Mouse (Mus musculus) macrophage (primary cell): ENCODE measurements around the gene Atad1. TPM values are rescaled to one million over a fixed set of nuclear protein-coding genes. Genes with fewer than 3 reads are reported as not detected.
"Not testable (repeated sequence)": the region's sequence is repeated elsewhere in the genome, so short reads cannot be mapped to it uniquely, and the experiment has no call there.

Experiments
- H3K27ac ChIP-seq: fragments of 350-480 bp; formaldehyde crosslinking; 2 replicates; pipeline ENCODE4 v1.9.0; 2021
- H3K36me3 ChIP-seq: fragments of 350-480 bp; formaldehyde crosslinking; 2 replicates; pipeline ENCODE4 v1.9.0; 2021; ENCODE audit errors: inconsistent target
- H3K4me3 ChIP-seq: fragments of 350-480 bp; formaldehyde crosslinking; 2 replicates; pipeline ENCODE4 v1.9.0; 2021; ENCODE audit errors: inconsistent target
- H3K79me2 ChIP-seq: fragments of 350-480 bp; formaldehyde crosslinking; 2 replicates; pipeline ENCODE4 v1.9.0; 2021; ENCODE audit errors: inconsistent target
- WGBS: methylation state at CpG from one replicate; pipeline ENCODE4 v1.1.7; 2026; ENCODE audit warnings: inconsistent platforms; ENCODE audit not compliant: missing documents; 5-methylcytosine and 5-hydroxymethylcytosine counted together
- polyA plus RNA-seq: library from polyadenylated mRNA; stranded (reverse); fragments of 250-400 nt; gene quantifications from 3 replicates; pipeline ENCODE4 v1.2.4, GENCODE M21; 2018; ENCODE audit warnings: inconsistent platforms

Atad1 gene
- polyA plus RNA-seq, 1 experiment from 2014 or later = 49.6 TPM

DNA sequence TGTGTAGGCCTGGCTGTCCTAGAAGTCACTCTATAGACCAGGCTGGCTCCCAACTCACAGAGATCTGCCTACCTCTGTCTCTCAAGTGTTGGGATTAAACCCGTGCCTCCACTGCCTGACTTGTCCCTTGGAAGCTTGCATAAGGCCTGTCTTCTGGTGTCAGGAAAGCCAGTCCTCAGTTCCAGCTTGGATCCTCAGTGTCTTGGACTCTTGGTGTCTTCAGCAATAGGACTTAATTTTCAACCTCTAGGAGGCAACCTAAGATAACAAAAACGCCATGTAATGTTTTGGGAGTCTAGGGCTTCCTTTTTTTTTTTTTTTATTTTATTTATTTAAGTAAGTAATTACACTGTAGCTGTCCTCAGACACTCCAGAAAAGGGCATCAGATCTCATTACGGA lies 22.0 kb downstream of the Atad1 start:
- Histone ChIP-seq H3K27ac (no peak overlapping the region), H3K36me3 (no peaks in the 10 kb centered on the region), H3K4me3 (no peak overlapping the region), H3K79me2 (no peaks in the 10 kb centered on the region)
- 76% methylated on average over 2 of the region's 3 CpGs for WGBS

DNA sequence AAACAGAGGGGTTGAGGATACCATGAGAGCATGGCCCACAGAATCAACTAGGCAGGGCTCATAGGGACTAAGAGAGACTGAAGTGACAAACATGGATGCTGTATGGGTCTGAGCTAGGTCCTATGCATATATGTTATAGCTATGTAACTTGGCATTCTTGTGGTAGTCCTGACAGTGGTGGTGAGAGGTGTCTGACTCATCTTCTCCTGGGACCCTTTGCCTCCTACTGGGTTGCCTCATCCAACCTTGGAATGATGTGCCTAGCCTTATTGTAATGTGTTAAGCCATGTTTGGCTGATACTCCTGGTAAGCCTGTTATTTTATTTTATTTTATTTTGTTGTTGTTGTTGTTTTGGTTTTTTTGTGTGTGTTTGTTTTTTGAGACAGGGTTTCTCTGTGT lies 23.9 kb downstream of the Atad1 start:
- H3K27ac ChIP-seq = no peak overlapping the region
- no peak overlapping the region for H3K4me3 ChIP-seq
- H3K36me3 ChIP-seq = no peaks in the 10 kb centered on the region
- peaks cover 11% of the 10 kb centered on the region for H3K79me2 ChIP-seq

DNA sequence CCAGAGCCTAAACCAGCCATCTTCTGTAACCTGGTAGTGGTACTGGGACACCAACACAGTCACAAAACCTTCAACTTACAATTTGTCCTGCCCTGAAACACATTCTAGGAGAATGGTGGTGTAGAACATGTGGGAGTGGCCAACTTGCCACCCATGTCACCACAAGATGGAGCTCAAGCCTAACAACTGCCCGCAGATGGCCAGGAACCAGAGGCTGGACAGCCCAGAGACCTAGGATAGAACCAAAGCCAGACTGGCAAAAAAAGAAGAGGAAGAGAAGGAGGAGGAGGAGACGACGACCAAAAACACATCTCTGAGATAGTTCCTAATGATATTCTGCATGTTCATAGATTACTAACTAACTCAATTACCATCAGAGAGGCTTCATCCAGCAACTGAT lies 24.4 kb downstream of the Atad1 start:
- Histone ChIP-seq H3K4me3 (no peak overlapping the region), H3K36me3 (no peaks in the 10 kb centered on the region), H3K79me2 (peaks cover 16% of the 10 kb centered on the region), H3K27ac (no peak overlapping the region)
- WGBS = 5% methylated on average over 3 of the region's 3 CpGs

DNA sequence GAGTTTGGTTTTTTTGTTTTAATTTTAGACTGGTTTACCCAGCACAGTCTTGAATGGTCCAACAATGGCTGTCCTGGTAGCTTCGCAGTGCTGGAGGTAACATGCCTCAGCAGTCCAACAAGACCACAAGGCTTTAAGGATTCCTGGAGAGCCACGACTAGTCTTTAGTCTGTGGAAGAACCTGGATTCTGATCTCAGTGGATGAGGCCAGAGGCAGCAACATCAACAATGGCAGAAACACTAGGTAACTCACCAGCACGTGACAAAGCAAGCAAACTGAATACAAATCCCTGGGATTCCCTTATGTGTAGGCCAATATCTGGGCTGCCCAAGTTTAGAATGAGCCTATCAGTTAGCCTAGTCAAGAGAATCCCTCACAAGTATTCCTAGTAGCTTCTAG lies 26.1 kb downstream of the Atad1 start:
- H3K4me3 ChIP-seq = no peak overlapping the region
- no peaks in the 10 kb centered on the region for H3K36me3 ChIP-seq
- H3K79me2 ChIP-seq = peaks cover 33% of the 10 kb centered on the region
- H3K27ac ChIP-seq = no peak overlapping the region
- WGBS = 100% methylated on average over 3 of the region's 3 CpGs

DNA sequence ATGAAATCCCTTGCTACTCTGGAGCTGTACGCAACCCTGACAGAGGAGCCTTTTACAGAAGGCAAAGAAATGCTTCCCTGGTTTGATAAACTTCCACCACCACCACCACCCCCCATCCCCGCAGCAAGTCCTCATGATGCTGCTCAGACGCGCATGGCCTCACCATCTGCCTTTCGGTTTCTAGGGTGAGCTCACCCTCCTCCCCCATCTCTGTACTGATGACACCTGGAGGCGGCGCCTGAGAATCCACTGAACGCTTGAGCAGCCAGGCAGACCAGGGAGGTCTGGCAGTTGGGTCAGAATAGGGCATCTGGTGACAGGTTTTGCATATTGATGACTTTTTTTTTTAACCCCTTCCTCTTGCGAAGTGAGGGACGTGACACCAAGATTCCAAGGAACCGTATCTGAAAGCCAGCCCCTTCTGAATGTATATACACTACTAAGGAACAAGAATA lies 27.0 kb downstream of the Atad1 start:
- Histone ChIP-seq H3K36me3 (no peaks in the 10 kb centered on the region), H3K27ac (peak overlapping the region; percentile 61), H3K79me2 (peaks cover 42% of the 10 kb centered on the region), H3K4me3 (peak overlapping the region; percentile 70)
- 1% methylated on average over 11 of the region's 11 CpGs for WGBS

DNA sequence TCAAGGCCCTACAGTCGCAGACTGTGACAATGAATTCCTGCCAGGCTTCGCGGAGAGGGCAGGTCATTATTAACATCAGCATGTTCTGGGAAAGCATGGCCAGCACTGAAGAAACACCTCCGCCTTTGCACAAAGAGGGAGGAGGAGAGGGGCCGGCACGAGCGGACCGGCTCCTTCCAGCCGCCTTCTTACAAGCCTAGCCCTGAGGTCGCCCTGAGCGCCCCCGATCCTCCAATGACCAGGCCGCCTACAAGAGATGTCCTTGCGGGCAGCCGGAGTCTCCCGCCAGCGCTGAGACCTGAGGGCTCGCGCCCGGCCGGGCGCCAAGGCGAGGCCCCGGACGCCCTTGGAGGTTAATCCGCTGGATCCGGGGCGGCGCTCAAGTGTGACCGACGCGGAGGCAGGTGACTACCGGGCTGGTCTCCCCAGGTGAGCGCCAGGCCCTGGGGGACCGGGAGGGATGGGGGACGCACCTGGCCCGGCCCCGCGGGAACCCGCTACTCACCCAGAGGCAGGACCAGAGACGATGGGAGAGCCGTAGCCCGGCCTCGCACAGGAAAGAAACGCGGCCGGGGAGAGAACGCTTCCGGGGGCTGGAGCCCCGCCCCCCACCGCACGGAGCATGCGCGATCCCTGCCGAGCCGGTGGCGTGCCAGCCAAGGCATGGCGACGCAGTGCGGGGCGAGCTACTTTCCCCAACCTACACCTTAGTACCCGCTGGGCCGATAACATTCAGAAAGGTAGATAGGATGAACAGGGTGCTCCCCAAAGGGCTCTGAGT lies 27.6 kb downstream of the Atad1 start:
- 0% methylated on average over 58 of the region's 63 CpGs for WGBS
- peaks cover 49% of the 10 kb centered on the region for H3K79me2 ChIP-seq
- H3K4me3 ChIP-seq = peak overlapping the region; percentile 70
- no peaks in the 10 kb centered on the region for H3K36me3 ChIP-seq
- H3K27ac ChIP-seq = peak overlapping the region; percentile 61

DNA sequence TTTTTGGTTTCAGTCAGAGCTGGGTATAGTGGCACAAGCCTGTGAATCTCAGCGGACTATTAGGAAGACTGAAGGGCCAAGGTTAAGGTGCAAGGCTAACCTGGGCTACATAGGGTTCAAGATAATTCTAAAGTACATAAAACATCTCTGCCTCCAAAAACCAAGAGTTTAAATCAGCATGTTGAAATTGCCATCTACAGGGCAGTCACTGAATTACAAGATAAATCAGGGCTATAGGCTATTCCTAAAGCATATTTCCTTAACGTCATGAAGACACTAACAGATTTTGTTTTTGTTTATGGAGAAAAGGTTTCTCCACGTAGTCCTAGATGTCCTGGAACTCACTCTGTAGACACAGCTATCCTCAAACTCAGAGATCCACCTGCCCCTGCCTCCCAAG lies 29.3 kb downstream of the Atad1 start:
- no peak overlapping the region for H3K27ac ChIP-seq
- peaks cover 65% of the 10 kb centered on the region for H3K79me2 ChIP-seq
- H3K4me3 ChIP-seq = no peak overlapping the region
- 56% methylated on average over 3 of the region's 3 CpGs for WGBS
- 0 out of 2 replicates have a peak, but pooled peaks cover 11% of the 10 kb centered on the region for H3K36me3 ChIP-seq

DNA sequence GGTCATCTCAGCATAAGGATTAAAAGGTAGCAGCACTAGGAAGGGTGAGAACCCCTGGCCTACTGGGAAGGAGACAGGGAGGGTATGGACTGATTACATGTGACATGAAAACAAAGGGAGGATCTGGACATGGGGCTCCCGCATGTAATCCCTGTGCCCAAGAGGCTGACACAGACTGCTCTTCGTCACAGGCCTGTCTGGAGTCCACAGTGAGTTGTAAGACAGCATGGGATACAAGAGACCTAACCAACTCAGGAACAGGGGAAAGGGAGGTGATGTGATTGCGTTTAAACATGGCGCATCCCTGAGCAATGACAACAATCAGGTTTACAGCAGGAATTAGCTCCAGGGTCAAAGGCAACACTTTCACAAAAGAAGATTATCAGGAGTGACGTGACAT lies 30.6 kb downstream of the Atad1 start:
- WGBS = 98% methylated on average over 5 of the region's 5 CpGs
- H3K79me2 ChIP-seq = peaks cover 74% of the 10 kb centered on the region
- H3K36me3 ChIP-seq = peaks cover 22% of the 10 kb centered on the region; the same call in 1 of the 2 replicates
- H3K27ac ChIP-seq = no peak overlapping the region
- H3K4me3 ChIP-seq = no peak overlapping the region

DNA sequence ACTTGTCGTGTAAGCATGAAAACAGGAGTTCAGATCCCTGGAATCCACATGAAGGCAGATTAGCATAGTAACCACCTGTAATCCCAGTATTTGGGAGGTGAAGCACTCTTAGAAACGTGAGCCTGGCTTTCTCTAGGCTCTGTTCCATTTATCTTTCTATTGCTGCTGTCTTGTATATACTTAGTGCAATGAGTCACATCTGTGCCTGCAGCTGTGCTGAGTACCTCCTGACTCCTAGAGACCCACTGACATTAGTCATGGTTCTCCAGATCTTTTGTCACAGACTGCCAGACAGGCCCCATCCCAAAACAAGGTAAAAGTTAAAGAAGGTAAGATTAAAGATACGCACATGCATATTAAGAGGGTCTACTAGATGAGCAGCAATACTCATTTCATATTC lies 37.4 kb downstream of the Atad1 start:
- Histone ChIP-seq H3K79me2 (peaks cover 28% of the 10 kb centered on the region), H3K4me3 (no peak overlapping the region), H3K36me3 (peaks cover 59% of the 10 kb centered on the region), H3K27ac (no peak overlapping the region)
- 83% methylated on average over 3 of the region's 3 CpGs for WGBS

DNA sequence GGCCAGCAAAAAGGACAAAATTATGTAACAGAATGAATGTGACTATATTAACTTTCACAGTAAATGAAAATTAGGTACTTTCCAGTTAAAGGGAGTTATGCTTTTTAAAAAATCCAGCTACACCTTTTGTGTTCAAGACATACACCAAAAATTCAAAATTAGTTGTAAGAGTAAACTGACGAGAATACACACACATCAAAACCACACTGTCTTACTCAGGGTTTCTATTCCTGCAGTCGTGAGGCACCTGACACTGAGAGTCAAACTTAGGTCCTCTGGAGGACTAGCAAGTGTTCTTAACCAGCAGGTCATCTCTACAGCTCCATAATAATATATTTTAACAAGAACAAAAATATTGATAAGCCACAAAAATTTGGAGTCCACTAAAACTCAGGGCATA lies 42.9 kb downstream of the Atad1 start:
- Histone ChIP-seq H3K27ac (no peak overlapping the region), H3K79me2 (no peaks in the 10 kb centered on the region), H3K4me3 (no peak overlapping the region), H3K36me3 (peaks cover 53% of the 10 kb centered on the region)
- WGBS = 84% methylated on average over 2 of the region's 2 CpGs

DNA sequence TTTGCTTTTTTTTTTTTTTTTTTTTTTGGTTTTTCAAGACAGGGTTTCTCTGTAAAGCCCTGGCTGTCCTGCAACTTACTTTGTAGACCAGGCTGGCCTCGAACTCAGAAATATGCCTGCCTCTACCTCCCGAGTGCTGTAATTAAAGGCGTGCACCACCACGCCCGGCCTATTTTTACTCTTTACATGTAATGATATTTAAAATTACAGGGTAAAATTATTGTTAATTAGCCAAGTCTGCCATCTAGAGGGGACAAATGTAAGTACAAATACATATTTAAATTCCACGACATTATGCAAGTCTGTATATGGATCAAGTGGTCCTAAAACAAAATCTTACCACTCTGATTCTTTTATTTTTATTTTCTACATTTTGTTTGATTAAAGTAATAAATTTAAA lies 49.9 kb downstream of the Atad1 start:
- WGBS = 25% methylated on average over 6 of the region's 6 CpGs

DNA sequence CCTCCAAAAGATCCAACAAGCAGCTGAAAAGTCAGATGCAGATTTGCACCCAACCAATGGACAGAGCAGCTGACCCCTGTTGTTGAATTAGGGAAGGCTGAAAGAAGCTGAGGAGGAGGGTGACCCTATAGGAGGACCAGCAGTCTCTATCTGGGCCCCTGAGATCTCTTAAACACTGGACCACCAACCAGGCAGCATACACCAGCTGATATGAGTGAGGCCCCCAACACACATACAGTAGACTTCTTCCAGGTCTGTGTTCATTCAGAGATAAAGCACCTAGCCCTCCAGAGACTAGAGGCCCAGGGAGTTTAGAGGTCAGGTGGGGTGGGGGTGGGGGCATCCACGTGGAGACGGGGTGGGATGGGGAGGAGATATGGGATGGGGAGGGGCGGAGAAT lies 51.4 kb downstream of the Atad1 start:
- not testable (repeated sequence) for H3K4me3 ChIP-seq, H3K79me2 ChIP-seq, H3K27ac ChIP-seq
- WGBS = 95% methylated on average over 3 of the region's 3 CpGs
- peaks cover 47% of the 10 kb centered on the region for H3K36me3 ChIP-seq

More for the DNA sequence above, 49.9 kb downstream of the Atad1 start:
- Histone ChIP-seq H3K79me2 (no peaks in the 10 kb centered on the region), H3K36me3 (peaks cover 58% of the 10 kb centered on the region), H3K27ac (no peak overlapping the region), H3K4me3 (no peak overlapping the region)

DNA sequence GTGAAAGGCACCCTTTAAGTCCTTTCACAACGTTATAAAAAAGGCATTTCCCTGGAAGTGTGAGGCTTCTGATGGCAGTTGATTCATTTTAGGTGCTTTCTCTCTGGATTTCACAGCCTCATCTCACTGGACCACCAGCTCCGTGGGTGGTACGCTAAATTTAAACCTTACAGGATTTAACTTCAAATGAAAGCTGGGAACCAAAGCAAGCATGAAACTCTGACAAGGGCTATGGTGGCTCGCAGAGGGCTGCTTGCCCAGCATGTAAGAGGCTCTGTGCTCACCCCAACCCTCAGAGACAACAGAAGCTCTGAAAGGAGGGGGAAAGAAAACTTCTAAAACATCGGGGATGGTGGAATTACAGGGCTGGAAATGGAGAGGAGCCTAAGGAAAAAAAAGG lies 51.9 kb downstream of the Atad1 start:
- no peak overlapping the region for H3K27ac ChIP-seq
- WGBS = 99% methylated on average over 5 of the region's 5 CpGs
- no peaks in the 10 kb centered on the region for H3K79me2 ChIP-seq
- H3K4me3 ChIP-seq = no peak overlapping the region
- peaks cover 47% of the 10 kb centered on the region for H3K36me3 ChIP-seq

DNA sequence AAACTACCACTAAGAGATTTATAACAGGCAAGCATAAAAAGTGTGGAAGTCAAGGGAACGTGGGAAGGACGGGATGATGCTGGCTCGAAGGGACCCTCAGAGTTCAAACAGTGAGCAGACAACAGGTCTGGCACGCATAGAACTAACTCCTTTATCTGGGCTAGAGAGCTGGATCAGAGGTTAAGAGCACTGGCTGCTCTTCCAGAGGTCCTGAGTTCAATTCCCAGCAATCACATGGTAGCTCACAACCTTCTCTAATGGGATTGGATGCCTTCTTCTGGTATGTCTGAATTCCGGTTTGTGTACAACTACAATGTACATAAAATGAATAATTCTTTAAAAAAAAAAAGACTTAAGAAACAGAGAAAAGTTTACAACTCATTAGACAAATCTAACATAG lies 56.5 kb downstream of the Atad1 start:
- WGBS = 97% methylated on average over 4 of the region's 5 CpGs
- peaks cover 34% of the 10 kb centered on the region for H3K36me3 ChIP-seq

DNA sequence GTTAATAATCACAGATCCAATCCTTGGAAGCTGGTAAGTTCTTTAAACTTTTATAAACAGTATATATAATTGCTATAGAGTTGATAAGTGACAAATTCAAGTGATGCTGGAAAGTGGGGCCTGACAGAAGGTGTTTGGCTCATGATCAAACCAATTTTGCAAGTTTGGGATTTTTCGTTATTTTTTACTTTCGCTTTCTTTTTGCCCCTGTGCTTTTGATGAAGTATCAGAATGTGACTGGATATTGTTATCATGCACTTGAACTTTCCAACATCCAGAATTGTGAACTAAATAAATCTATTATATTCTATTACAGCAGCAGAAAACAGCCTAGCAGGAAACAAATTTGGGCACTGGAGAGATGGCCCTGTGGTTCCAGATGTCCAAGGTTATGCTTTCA lies 58.7 kb downstream of the Atad1 start:
- peak overlapping the region; percentile 18; the same call in 1 of the 2 replicates for H3K4me3 ChIP-seq
- 0 out of 2 replicates have a peak overlapping the region, but pooled peaks have one; percentile 8 for H3K27ac ChIP-seq
- H3K36me3 ChIP-seq = peaks cover 13% of the 10 kb centered on the region
- no peaks in the 10 kb centered on the region for H3K79me2 ChIP-seq
- 21% methylated on average over 2 of the region's 2 CpGs for WGBS

More for the DNA sequence above, 56.5 kb downstream of the Atad1 start:
- Histone ChIP-seq H3K4me3 (no peak overlapping the region), H3K27ac (no peak overlapping the region), H3K79me2 (no peaks in the 10 kb centered on the region)

DNA sequence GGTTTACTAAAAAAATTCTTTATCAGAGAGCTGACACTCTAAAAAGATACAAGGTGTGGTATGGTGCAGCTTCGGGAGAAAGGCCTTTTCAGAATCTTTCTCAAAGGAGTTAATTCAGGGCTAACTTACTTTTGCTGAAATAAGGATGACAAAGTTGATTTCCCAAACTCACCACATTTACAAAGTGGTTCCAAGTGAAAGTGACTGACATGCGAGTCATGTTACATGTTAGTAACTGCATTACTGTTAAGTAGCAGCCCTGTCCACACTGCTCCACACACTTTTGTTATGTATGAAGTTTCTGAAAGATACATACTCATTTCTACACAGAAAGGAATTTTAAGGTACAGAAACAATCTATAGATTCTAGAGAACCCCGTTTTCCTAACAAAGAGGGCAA lies 63.8 kb downstream of the Atad1 start:
- Histone ChIP-seq H3K79me2 (no peaks in the 10 kb centered on the region), H3K36me3 (peaks cover 15% of the 10 kb centered on the region), H3K4me3 (no peak overlapping the region), H3K27ac (no peak overlapping the region)
- WGBS = 87% methylated on average over 3 of the region's 3 CpGs
